Mouse (Mus musculus) urinary bladder, postnatal 10 days (tissue): ENCODE measurements around the gene Polr2e.

ENCODE experiments used
- DNase-seq: peaks from one replicate; pipeline ENCODE4 v3.0.0; 2022; ENCODE audit warnings: low spot score

Polr2e gene

GRCm38 (mm10) chr10:80033511-80034391, 5.8 kb downstream of the Polr2e start:
- DNase-seq: no peak

DNA sequence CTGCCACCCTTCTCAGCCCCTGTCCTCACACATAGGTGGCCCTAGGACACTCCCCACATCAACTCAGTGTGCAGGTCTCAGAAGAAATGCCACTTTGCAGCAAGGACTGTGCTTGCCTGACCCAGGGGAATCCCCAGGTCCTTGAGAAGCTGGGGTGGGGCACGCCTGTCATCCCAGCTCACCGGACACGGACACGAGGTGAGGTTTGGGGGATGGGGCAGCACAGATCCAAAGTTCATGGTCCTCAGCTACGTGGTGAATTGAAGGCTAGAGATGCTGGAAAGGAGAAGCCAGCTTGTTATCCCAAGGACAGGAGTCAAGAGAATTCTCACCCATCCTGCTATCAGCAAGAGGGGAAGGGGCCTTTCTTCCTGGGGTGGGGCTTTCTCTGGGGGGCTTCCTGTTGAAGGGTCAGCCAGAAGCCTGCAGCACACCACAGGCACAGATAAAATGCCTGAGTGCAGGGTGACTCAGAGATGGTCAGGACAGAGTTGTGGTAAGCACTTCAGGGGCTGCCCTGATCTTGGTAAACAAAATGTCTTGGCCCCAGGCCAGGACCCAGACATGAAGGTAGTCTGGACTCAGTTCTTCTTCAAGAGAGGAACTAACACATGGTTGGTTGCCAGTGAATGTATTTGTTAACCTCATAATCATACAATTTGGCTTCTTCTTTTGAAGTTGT, 6.7 kb downstream of the Polr2e start:
- DNase-seq: no peak

GRCm38 (mm10) chr10:80030736-80031135, 8.9 kb downstream of the Polr2e start:
- DNase-seq: no peak

GRCm38 (mm10) chr10:80030191-80030590, 9.4 kb downstream of the Polr2e start:
- no peak for DNase-seq

DNA sequence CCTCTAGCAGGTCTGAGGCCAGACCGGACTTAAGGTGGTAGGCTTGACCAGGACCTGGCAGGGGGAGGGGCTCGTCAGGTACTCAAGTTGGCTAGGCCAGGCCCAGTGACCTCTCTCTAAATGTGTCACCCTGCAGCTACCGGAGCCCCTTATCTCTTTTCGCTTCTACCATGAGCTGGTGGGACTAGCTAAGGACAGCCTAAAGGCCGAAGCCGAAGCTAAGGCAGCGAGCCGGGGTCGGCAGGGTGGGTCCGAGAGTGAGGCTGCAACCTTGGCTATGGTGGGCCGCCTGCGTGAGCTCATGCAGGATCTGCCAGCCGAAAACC, 11.1 kb downstream of the Polr2e start:
- no peak for DNase-seq

- DNase-seq: no peak
These were observed 11.7 kb downstream of the Polr2e start for GRCm38 (mm10) chr10:80027681-80028520.

DNA sequence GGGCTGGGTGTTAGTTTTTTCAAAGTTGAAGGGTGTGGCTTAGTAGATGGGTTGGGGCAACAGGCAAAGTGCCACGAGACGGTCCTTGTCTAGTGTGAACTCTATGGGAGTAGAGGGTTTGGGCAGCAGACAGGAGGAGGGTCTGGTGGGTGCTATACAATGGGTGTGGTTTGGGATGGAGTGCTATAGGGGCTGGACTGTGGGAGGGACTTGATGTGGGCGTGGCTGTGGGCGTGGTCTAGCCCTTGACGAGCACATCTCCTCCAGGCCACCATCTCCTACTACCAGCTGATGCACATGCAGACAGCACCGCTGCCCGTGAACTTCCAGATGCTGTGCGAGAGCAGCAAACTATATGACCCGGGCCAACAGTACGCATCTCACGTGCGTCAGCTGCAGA, 13.7 kb downstream of the Polr2e start:
- no peak for DNase-seq

DNA sequence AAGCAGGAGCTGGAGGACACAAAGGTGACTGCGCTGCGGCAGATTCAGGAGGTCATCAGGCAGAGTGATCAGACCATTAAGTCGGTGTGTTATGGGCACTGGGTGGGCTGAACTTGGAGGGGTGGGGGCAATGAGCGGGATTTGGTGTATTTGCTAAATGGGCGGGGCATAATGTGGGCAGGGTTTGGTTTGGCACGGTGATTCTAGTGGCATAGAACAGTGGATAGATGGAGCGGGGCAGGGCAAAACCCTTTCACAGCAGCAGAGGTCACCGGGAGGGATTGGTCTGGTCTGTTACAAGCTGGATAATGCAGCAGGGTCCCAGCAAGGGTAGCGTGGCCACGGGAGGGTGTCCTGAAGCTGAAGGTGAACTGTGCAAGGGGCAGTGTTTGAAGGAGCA, 14.1 kb downstream of the Polr2e start:
- no peak for DNase-seq

DNA sequence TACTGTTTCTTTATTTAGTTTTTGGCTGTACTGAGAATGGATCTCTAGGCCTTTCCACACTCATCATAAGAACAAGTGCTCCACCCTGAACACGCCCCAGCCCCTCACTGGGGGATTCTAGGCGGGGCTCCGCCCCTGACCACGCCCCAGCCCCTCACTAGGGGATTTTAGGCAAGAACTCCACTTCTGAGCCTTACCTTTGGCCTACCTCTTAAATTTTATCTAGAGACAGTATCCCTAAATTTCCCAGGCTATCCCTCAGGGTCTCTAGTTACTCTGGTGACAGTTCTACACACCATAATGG, 14.6 kb downstream of the Polr2e start:
- DNase-seq: no peak

- DNase-seq: no peak
These were observed 15.2 kb downstream of the Polr2e start for GRCm38 (mm10) chr10:80024229-80025043.

DNA sequence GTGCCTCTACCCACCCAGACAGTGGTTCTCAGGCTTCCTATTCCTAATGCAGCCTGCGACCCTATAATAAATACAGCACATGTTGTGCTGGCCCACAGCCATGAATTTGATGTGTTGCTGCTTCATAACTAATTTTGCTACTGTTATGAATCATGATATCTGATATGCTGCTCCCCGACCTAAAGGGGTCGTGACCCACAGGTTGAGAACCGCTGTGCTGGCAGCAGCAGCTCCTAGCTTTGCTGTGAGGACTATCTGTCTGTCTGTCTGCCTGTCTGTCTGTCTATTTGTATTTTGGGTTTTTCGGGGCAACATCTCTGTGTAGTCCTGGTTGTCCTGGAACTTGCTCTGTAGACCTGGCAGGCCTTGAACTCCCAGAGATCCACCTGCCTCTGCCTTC, 15.8 kb downstream of the Polr2e start:
- no peak for DNase-seq

DNA sequence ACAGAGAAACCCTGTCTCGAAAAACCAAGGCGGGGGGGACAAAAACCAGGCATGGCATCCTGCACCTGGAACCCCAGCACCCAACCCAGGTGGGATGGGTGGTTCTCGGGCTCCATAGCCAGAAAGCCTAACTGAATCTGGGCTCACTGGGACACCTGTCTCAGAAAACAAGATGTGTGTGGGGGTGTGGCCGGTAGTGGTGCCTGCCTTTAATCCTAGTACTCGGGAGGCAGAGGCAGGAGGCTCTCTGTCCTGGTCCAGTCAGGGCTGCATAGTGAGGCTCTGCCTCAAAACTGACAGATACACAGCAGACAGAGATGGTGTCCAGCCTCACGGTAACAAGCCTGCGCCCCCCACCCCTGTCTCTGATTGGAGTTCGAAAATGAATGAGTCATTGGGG, 16.8 kb downstream of the Polr2e start:
- DNase-seq: no peak

GRCm38 (mm10) chr10:80022164-80022563, 17.4 kb downstream of the Polr2e start:
- no peak for DNase-seq

GRCm38 (mm10) chr10:80021320-80021641, 18.3 kb downstream of the Polr2e start:
- DNase-seq: no peak

DNA sequence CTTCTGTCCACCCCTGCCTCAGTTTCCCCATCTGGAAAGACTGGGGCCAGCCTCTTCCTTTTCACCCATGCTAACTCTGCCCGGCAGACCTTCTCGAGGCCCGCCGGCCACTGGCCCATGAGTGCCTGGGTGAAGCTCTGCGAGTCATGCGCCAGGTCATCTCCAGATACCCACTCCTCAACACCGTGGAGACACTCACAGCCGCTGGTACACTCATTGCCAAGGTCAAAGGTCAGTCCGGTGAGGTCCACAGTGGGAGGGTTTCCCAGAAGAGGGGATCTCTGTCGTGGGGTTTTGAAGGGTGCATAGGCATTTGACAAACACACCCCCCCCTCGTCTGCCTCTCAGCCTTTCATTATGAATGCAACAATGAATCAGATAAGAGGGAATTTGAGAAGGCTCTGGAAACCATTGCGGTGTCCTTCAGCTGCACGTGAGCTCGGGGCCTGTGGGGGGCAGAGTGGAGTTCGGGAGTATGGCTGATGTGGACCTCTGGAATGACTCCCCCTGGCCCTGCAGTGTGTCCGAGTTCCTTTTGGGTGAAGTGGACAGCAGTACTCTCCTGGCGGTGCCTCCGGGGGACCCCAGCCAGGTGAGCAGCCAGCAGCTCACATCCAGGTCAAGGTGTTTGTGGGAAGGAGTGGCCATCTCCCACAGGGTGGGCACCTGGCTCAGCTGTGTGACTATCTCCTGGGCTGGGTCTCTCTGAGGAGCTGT, 18.8 kb downstream of the Polr2e start:
- DNase-seq: no peak

DNA sequence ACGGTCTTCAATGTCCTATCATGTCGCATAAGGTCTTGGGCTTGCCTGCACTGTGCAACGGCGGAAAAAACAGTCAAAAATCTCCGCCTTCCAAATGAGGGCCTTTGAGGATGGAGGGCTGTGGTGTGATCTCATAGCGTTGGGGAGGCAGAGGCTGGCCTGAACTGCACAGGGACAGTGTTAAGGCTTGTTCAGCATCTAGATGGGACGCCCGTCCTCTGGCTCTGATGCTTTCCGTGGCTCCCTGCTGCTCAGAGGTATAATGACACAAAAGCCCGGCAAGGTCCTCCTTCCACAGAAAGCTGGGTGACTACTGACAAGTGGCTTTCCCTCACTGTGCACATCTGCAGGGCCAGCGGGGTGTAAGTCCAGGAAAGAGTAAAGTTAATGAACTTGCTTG, 19.4 kb downstream of the Polr2e start:
- DNase-seq: no peak

DNA sequence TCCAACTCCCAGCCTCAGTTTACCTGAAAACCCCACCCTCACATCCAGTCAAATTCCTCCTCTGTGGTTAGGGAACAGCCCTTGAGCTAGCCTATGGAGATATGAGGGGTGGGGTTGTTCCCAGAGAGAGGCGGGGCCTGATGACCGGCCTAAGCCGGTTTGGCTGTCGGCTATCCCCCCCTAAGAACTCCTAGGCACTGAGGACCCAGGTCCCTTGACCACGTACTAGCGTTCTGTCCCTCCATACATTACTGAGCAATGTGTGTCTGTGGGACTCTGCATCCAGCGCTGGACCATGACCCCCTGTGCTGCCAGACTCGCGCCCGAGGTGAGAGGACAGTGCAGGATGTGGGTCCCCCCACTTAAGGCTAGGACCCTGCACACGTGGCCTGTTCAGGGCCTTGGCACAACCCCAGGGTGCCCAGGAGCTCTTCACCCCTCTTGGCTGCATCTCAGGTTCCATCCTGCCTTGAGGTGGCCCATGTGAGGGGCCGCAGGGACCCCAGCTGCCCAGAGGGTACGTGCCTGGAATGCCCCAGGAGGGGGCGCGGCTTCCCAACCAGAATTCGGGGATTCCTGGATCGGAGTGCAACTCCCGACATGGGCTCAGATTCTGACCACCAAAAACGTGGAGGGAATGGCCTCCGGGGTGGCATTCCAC, 20.0 kb downstream of the Polr2e start:
- no peak for DNase-seq

GRCm38 (mm10) chr10:80018739-80019297, 20.8 kb downstream of the Polr2e start:
- no peak for DNase-seq

DNA sequence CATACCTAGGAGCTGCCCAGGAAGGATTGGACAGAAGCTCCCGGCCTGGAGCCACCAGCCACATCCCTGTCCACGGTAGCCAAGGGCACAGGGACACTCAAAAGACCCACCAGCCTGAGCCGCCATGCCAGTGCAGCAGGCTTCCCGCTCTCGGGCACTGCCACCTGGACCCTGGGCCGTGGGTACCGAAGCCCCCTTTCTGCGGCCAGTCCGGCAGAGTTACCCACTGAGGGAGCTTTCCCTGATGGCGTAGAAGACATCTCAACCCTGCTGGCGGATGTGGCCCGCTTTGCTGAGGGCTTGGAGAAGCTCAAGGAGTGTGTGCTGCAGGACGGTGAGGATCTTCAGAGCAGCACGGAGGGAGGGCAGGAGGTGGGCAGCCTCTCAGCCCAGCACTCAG, 21.8 kb downstream of the Polr2e start:
- DNase-seq: no peak

DNA sequence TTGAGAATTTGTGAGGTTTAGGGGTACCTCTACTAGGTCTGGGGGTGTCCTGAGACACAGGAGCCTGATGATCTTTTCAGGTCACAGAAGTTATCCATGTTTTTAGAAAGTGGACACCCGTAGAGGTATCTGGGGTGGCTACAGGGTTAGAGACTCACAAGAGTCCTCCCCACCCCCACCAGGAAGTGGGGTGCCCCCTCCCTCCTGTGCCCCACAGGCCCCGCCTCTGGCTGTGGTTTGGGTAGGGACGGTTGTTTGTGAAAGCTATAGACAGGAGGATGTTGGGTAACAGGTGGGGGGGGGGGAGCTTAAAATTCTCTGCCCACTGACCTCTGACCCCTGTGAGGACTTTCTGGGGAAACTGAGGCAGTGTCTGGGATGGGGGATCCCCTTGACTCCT, 22.2 kb downstream of the Polr2e start:
- no peak for DNase-seq

DNA sequence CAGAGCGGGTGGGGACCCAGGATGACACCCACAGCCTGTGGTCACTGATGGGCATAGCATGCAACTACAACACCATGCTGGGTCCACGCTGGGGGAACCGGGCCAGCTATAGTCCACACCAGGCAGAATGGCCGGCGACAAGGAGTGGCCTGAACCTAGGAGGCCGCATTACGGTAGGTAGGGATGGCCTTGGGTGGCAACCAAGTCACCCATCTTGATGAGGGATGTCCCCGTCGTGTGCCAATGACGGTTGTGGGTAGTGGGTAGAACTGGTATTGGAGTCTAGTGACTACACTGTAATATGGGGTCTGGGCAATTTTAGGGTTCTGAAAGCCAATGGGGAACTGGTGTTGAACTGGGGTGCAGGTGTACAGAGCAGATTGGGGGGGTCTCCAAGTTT, 22.7 kb downstream of the Polr2e start:
- DNase-seq: no peak
